Mouse (Mus musculus) erythroblast, embryonic 14.5 days (primary cell): ENCODE data around the gene C2.

Source experiments
- GATA1 ChIP-seq: IDR thresholded peaks from 2 replicates; pipeline ENCODE4 v1.6.1; 2012; ENCODE audit warnings: low read length, inconsistent platforms, mixed read lengths
- TAL1 ChIP-seq: IDR thresholded peaks from 3 replicates; pipeline ENCODE4 v1.6.1; 2012; ENCODE audit warnings: low read length, inconsistent platforms, mixed read lengths

GRCm38 (mm10) chr17:34836856-34837221 lies 61.2 kb downstream of the C2 start, which contains the start of the genes Stk19 and Dxo:
- TF ChIP-seq GATA1 = no peak
- no peak for TF ChIP-seq TAL1
